Mouse (Mus musculus) liver, embryonic 16.5 days (tissue): ENCODE measurements around the gene Rpap2. TPM values are rescaled to one million over a fixed set of nuclear protein-coding genes. Genes with fewer than 3 reads are reported as not detected.

Experiments
- ATAC-seq: fragments of 200-750 bp; cut with Nextera tagmentation; 2 replicates; pipeline ENCODE4 v1.8.0; 2017; ENCODE audit warnings: low read depth, mild to moderate bottlenecking, moderate number of reproducible peaks, moderate library complexity
- H3K27ac ChIP-seq: fragments of 300-500 bp; sonication (generic); 2 replicates; pipeline ENCODE4 v1.5.1; 2014; ENCODE audit warnings: mild to moderate bottlenecking, low read length
- H3K27me3 ChIP-seq: fragments of 300-500 bp; sonication (generic); 2 replicates; pipeline ENCODE4 v1.6.1; 2014; ENCODE audit warnings: low read depth, low read length, mixed read lengths; ENCODE audit not compliant: control insufficient read depth, insufficient read depth
- H3K36me3 ChIP-seq: fragments of 300-500 bp; sonication (generic); 2 replicates; pipeline ENCODE4 v1.6.1; 2014; ENCODE audit warnings: mild to moderate bottlenecking; ENCODE audit not compliant: control insufficient read depth, insufficient read depth
- H3K4me1 ChIP-seq: fragments of 300-500 bp; sonication (generic); 2 replicates; pipeline ENCODE4 v1.6.1; 2014; ENCODE audit warnings: low read depth, low read length, mixed read lengths; ENCODE audit not compliant: control insufficient read depth
- H3K4me2 ChIP-seq: fragments of 300-500 bp; sonication (generic); 2 replicates; pipeline ENCODE4 v1.6.1; 2014; ENCODE audit warnings: low read depth, low read length, mixed read lengths
- H3K4me3 ChIP-seq: fragments of 300-500 bp; sonication (generic); 2 replicates; pipeline ENCODE4 v1.5.1; 2014; ENCODE audit warnings: low read depth, mild to moderate bottlenecking, low read length
- H3K9ac ChIP-seq: fragments of 300-500 bp; sonication (generic); 2 replicates; pipeline ENCODE4 v1.6.1; 2014; ENCODE audit warnings: low read depth, low read length
- H3K9me3 ChIP-seq: fragments of 300-500 bp; sonication (generic); replicated peaks from 2 replicates; pipeline ENCODE4 v1.6.1; 2016; ENCODE audit warnings: low read length; ENCODE audit not compliant: control insufficient read depth
- WGBS: fragments of 180-500 bp; shearing (Covaris S2); extraction: QIAGEN DNeasy Blood & Tissue Kit; methylation state at CpG from one replicate; pipeline ENCODE4 v1.1.7; 2014; ENCODE audit not compliant: insufficient replicate concordance; 5-methylcytosine and 5-hydroxymethylcytosine counted together
- polyA plus RNA-seq: library from polyadenylated mRNA; unstranded; fragments of >200 nt; fragmentation: Nextera tagmentation; extraction: Ambion mirVana; gene quantifications from 2 replicates; pipeline ENCODE4 v1.2.1, GENCODE M21; 2015

Rpap2 gene
- polyA plus RNA-seq, 1 experiment from 2014 or later = 5.2 TPM

DNA sequence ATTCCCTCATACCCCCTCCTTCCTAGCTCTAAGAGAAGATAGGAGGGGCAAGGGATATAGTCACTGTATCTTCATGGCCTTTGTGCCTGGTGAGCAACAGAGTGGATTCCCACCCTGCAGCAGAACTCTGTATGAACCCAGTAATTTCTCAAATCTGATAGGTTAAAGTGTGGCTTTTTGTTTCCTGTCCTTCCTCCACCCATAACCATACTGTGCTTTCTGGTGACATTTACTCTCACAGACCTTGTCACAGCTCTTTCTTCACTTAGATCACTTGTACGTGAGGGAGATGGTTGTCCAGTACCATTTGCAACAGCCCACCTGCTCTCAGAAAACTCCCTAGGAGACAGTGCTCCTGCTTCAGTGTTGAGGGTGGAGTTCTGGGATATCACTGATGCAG, 53.3 kb downstream of the Rpap2 start:
- Histone ChIP-seq H3K9ac (no peak overlapping the region), H3K9me3 (no peaks in the 10 kb centered on the region), H3K27me3 (no peaks in the 10 kb centered on the region), H3K4me1 (no peaks in the 10 kb centered on the region), H3K27ac (no peak overlapping the region), H3K36me3 (no peaks in the 10 kb centered on the region), H3K4me2 (no peak overlapping the region), H3K4me3 (no peak overlapping the region)
- no peak for ATAC-seq
- 46% methylated on average over 1 of the region's 1 CpGs for WGBS

DNA sequence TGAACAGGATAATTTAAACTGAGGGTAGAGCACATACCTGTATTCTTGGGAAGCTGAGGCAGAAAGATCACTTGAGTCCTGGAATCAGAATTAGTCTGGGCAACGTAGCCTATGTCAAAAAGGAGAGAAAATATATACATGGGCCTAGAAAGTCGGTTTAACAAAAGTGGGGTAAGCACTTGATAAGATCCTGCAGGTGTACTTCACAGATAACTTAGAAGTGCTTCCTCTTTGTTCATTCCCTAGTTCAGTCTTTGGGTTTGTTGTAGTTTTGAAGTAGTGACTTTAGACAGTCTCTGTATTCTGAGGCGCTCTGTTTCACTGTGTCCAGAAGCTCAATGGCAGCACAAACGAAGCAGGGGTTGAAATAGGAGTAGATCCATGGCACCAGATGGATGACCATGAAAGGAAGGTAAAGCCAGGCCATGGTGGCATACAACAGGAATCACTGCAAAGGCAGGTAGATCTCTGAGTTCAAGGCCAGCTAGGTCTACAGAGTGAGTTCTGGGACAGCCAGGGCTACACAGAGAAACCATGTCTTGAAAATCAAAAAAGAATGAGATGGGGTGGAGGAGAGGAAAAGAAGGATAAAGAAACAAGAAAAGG, 55.0 kb downstream of the Rpap2 start:
- Histone ChIP-seq H3K4me1 (no peaks in the 10 kb centered on the region), H3K36me3 (no peaks in the 10 kb centered on the region), H3K9ac (no peak overlapping the region), H3K27ac (no peak overlapping the region), H3K4me3 (no peak overlapping the region), H3K27me3 (no peaks in the 10 kb centered on the region), H3K9me3 (no peaks in the 10 kb centered on the region), H3K4me2 (no peak overlapping the region)
- WGBS = 45% methylated on average over 4 of the region's 4 CpGs
- no peak for ATAC-seq

DNA sequence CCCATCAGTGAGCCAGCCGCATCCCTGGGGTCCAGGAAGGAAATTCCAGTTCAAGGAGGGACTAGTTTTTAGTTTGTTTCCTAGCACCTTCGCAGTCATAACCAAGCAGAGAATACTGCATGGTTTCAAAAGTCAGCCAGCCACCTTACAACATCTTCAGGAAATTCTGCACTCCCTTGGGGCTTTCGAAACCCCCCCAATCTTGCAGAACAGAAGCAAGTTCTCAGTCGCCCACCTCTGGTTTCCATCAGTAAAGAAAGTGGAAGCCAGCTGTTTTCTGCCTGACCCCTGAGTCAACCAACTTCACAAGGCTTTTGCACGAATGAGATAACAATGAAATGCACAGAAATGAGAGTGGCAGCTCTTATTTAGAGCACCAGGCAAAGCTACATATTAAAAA, 81.2 kb downstream of the Rpap2 start:
- WGBS = 38% methylated on average over 5 of the region's 5 CpGs
- Histone ChIP-seq H3K9ac (no peak overlapping the region), H3K27me3 (no peaks in the 10 kb centered on the region), H3K4me3 (no peak overlapping the region), H3K4me2 (no peak overlapping the region), H3K36me3 (no peaks in the 10 kb centered on the region), H3K4me1 (no peaks in the 10 kb centered on the region), H3K27ac (no peak overlapping the region), H3K9me3 (no peaks in the 10 kb centered on the region)
- ATAC-seq = no peak

DNA sequence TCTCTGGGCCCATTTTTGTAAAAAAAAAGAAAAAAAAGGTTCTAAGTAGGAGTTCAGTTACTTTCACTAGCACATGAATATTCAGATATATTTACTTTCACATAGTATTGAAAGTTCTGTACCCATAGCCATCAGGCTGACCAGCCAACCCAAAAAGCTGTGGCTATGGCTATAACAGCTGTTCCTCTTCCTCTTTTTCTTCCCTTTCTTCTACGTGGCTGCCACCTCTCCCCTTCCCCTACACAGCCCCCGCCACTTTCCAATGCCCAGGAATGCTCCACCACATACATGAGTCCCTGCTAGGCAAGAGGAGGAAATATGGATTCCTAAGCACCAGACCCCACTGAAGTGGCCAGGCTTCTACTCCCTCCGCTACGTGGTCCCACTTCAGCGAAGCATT, 84.1 kb downstream of the Rpap2 start:
- no peak for ATAC-seq
- 53% methylated on average over 5 of the region's 5 CpGs for WGBS
- H3K9me3 ChIP-seq = no peaks in the 10 kb centered on the region

DNA sequence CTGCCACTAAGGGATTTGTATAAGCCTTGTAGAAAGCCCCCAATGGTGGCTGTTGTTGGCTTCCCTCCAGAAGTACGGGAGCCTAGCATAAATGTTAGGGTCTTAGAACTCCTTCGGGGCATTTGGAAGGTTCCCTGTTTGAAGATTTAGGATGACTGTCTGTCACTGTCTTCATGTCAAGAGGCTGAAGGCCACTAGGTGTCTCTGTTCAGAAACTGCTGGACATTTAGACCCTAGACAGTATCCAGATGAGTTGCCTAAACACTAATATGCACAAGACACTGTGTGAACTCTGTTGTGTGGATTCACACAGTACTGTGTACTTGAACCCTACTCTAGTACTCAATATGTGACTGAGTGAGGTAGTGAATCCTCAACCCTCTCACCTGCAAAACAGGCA, 87.2 kb downstream of the Rpap2 start:
- Histone ChIP-seq H3K27me3 (peaks cover 8% of the 10 kb centered on the region), H3K4me3 (no peak overlapping the region), H3K4me2 (no peak overlapping the region), H3K4me1 (peaks cover 3% of the 10 kb centered on the region; the same call in 1 of the 2 replicates), H3K27ac (no peak overlapping the region), H3K36me3 (no peaks in the 10 kb centered on the region), H3K9ac (no peak overlapping the region), H3K9me3 (no peaks in the 10 kb centered on the region)
- 33% methylated on average over 2 of the region's 2 CpGs for WGBS
- no peak for ATAC-seq

More for the DNA sequence above, 84.1 kb downstream of the Rpap2 start:
- no peak overlapping the region for H3K4me2 ChIP-seq
- no peak overlapping the region for H3K27ac ChIP-seq
- H3K27me3 ChIP-seq = no peaks in the 10 kb centered on the region
- no peak overlapping the region for H3K4me3 ChIP-seq
- no peaks in the 10 kb centered on the region for H3K4me1 ChIP-seq
- no peak overlapping the region for H3K9ac ChIP-seq
- no peaks in the 10 kb centered on the region for H3K36me3 ChIP-seq

DNA sequence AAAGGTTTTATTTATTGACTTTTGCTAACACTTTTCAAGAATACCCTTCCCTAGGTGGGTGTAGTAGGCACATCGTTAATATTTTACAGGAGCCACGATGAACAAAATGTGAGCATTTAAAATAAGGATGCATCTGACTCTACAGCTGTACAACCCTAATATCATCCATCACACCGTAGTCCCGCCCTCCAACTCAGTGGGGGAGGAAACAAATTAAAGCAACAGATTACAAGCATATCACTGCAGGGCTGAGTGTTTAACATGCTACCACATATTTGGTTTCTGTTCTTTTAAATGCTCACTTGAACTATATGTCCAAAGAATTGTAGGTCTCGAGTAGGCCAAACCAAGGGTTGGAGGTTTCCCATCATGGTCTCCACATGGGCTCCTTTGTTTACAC, 90.0 kb downstream of the Rpap2 start:
- no peak overlapping the region for H3K4me3 ChIP-seq
- H3K9ac ChIP-seq = no peak overlapping the region
- ATAC-seq = no peak
- H3K27me3 ChIP-seq = peaks cover 8% of the 10 kb centered on the region
- no peak overlapping the region for H3K27ac ChIP-seq
- peaks cover 3% of the 10 kb centered on the region; the same call in 1 of the 2 replicates for H3K4me1 ChIP-seq
- WGBS = 68% methylated on average over 5 of the region's 5 CpGs
- H3K36me3 ChIP-seq = no peaks in the 10 kb centered on the region
- H3K4me2 ChIP-seq = no peak overlapping the region
- H3K9me3 ChIP-seq = no peaks in the 10 kb centered on the region

DNA sequence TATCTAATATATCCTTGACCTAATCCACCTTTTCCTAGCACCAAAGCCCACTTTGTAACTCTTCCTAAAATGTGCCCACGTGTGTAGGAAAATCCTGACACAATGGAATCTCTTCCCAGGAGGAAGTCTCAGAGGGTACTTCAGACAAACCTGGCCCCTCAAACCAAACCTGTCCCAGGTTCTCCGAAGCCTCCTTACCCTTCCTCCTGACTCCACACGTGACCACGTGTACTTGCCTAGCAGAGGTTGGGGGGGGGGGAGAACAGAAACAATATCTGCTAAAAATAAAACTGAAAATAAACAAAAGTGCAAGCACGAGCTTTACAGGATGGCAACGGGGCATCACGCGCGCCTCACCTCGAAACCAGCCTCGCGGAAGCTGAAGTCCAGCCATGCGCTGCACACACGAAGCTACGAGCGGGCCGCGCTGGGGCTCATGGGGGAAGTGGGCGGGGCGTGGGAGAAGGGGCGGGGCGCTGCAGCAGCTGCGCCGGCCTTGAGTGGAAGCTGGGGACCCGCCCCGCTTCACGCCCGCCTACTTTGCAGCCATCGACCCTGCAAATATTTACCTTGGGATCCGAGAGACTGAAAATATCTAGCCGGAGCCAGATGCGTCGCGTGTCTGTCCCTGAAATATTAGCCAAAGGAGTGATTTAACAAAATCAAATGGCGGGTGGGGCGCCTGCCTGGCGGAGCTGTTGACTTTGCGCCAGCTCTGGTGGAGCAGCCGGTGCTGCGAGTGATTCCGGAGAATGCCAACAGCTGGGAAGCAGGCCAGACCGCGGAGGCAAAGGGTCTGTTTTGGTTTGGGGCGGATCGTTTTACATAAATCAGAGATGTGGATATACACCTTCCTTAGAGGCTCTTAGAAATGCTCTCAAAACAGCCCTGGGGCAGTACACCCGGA, 90.7 kb downstream of the Rpap2 start:
- no peaks in the 10 kb centered on the region for H3K36me3 ChIP-seq
- peak; percentile 88 for ATAC-seq
- H3K9ac ChIP-seq = no peak overlapping the region
- peaks cover 3% of the 10 kb centered on the region; the same call in 1 of the 2 replicates for H3K4me1 ChIP-seq
- peak overlapping the region; percentile 57 for H3K4me3 ChIP-seq
- 12% methylated on average over 46 of the region's 46 CpGs for WGBS
- no peak overlapping the region for H3K27ac ChIP-seq
- H3K4me2 ChIP-seq = peak overlapping the region; percentile 69
- no peaks in the 10 kb centered on the region for H3K9me3 ChIP-seq
- peaks cover 8% of the 10 kb centered on the region for H3K27me3 ChIP-seq

DNA sequence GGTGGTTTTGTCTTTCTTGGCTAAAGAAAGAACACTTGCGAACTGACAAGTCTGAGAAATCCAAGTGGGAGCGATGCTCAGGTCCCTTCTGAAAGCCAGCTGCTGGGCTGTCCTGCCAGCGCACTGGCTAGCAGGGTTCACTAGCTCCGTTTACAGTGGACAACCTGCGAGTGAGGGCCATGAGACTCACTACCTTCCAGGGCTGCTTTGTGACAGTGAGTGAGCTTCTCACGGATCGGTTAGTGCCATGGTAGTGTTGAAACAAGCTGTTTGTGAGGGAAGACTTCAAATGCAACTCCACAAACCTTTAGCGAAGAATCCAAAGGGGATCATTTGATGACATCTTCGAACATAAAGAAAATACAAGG, 91.3 kb downstream of the Rpap2 start:
- Histone ChIP-seq H3K4me1 (peaks cover 3% of the 10 kb centered on the region; the same call in 1 of the 2 replicates), H3K27me3 (peaks cover 8% of the 10 kb centered on the region), H3K9ac (no peak overlapping the region), H3K36me3 (no peaks in the 10 kb centered on the region), H3K27ac (no peak overlapping the region), H3K4me3 (peak overlapping the region; percentile 57), H3K9me3 (no peaks in the 10 kb centered on the region), H3K4me2 (peak overlapping the region; percentile 69)
- peak; percentile 41; the same call in 1 of the 2 replicates for ATAC-seq
- 27% methylated on average over 9 of the region's 9 CpGs for WGBS

DNA sequence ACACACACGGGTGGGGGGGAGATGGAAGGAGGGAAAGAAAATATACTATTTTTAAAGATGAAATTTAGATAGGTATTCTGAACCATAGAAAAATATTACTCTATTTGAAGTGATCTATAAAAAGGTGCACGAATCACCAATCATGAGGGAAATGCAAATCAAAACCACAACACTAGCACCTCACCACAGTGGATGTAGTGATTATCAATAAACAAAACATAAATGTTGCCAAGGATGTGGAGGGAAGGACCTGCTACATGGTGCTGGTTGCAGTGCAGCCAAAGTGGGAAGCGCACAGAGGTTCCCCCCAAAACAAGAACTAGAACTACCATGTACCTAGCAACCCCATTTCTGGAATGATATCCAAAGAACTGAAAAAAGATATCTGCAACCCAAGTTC, 97.8 kb downstream of the Rpap2 start:
- no peak overlapping the region for H3K27ac ChIP-seq
- H3K27me3 ChIP-seq = no peaks in the 10 kb centered on the region
- no peak overlapping the region for H3K4me3 ChIP-seq
- H3K4me1 ChIP-seq = no peaks in the 10 kb centered on the region
- no peaks in the 10 kb centered on the region for H3K36me3 ChIP-seq
- WGBS = 70% methylated on average over 3 of the region's 3 CpGs
- no peak overlapping the region for H3K4me2 ChIP-seq
- ATAC-seq = no peak
- no peaks in the 10 kb centered on the region for H3K9me3 ChIP-seq
- H3K9ac ChIP-seq = no peak overlapping the region
